Mouse (Mus musculus) MEL (cell line): ENCODE measurements around the gene Chsy1. TPM values are rescaled to one million over a fixed set of nuclear protein-coding genes. Genes with fewer than 3 reads are reported as not detected.

Experiments
- DNase-seq: peaks from one replicate; pipeline ENCODE4 v3.0.0; 2011; ENCODE audit warnings: low read depth, low spot score
- H3K27ac ChIP-seq: 2 replicates; pipeline ENCODE4 v1.5.1; 2012; ENCODE audit warnings: low read depth, mild to moderate bottlenecking, control low read depth, low read length, moderate library complexity; ENCODE audit not compliant: control insufficient read depth
- H3K27me3 ChIP-seq, 2 experiments: fragments of 150-350 bp in 1 of 2; sonication (generic) in 1 of 2; 2 replicates each; pipeline ENCODE4 v1.6.1; 2012; ENCODE audit warnings: low read length in 2 of 2, mild to moderate bottlenecking in 2 of 2, improper control_type of control experiment in 1 of 2, moderate library complexity in 1 of 2; ENCODE audit not compliant: insufficient read depth in 2 of 2, control insufficient read depth in 1 of 2
- H3K36me3 ChIP-seq, 2 experiments: 2 replicates each; pipeline ENCODE4 v1.6.1; 2012 to 2014; ENCODE audit warnings: low read length in 2 of 2, improper control_type of control experiment in 1 of 2, inconsistent platforms in 1 of 2, mild to moderate bottlenecking in 1 of 2; ENCODE audit not compliant: insufficient read depth in 2 of 2, control insufficient read depth in 1 of 2
- H3K4me1 ChIP-seq, 2 experiments: fragments of 150-350 bp in 1 of 2; sonication (generic) in 1 of 2; 2 replicates each; pipeline ENCODE4 v1.6.1; 2012; ENCODE audit warnings: low read length in 2 of 2, improper control_type of control experiment in 1 of 2, mild to moderate bottlenecking in 1 of 2; ENCODE audit not compliant: insufficient read depth in 2 of 2, control insufficient read depth in 1 of 2
- H3K4me3 ChIP-seq, 2 experiments: fragments of 150-350 bp in 1 of 2; sonication (generic) in 1 of 2; 2 replicates each; pipeline ENCODE4 v1.5.1; 2012; ENCODE audit warnings: low read depth in 2 of 2, low read length in 2 of 2, mild to moderate bottlenecking in 2 of 2, moderate library complexity in 2 of 2, control low read depth in 1 of 2, improper control_type of control experiment in 1 of 2; ENCODE audit not compliant: control insufficient read depth in 1 of 2, insufficient read depth in 1 of 2
- H3K79me2 ChIP-seq: 2 replicates; pipeline ENCODE4 v1.6.1; 2012; ENCODE audit warnings: mild to moderate bottlenecking, low read length, moderate library complexity; ENCODE audit not compliant: control insufficient read depth, poor library complexity, insufficient read depth
- H3K9ac ChIP-seq: 2 replicates; pipeline ENCODE4 v1.6.1; 2012; ENCODE audit warnings: low read depth, mild to moderate bottlenecking, control low read depth, low read length, moderate library complexity; ENCODE audit not compliant: control insufficient read depth, poor library complexity, severe bottlenecking
- H3K9me3 ChIP-seq: fragments of 150-350 bp; sonication (generic); replicated peaks from 2 replicates; pipeline ENCODE4 v1.6.1; 2012; ENCODE audit warnings: mild to moderate bottlenecking, low read length, improper control_type of control experiment, moderate library complexity; ENCODE audit not compliant: insufficient read depth
- CHD2 ChIP-seq: IDR thresholded peaks from 2 replicates; pipeline ENCODE4 v1.6.1; 2011; ENCODE audit warnings: low read length, improper control_type of control experiment
- JUND ChIP-seq: IDR thresholded peaks from 2 replicates; pipeline ENCODE4 v1.6.1; 2011; ENCODE audit warnings: low read depth, mild to moderate bottlenecking, improper control_type of control experiment, low read length
- MAFK ChIP-seq: IDR thresholded peaks from 2 replicates; pipeline ENCODE4 v1.6.1; 2011; ENCODE audit warnings: low read depth, mild to moderate bottlenecking, low read length, improper control_type of control experiment, borderline replicate concordance
- MEF2A ChIP-seq: IDR thresholded peaks from 2 replicates; pipeline ENCODE4 v1.6.1; 2014; ENCODE audit warnings: low read depth, mild to moderate bottlenecking, inconsistent platforms, low read length, improper control_type of control experiment; ENCODE audit not compliant: poor library complexity, insufficient replicate concordance, severe bottlenecking; ENCODE audit errors: extremely low read depth
- MXI1 ChIP-seq: IDR thresholded peaks from 2 replicates; pipeline ENCODE4 v1.6.1; 2011; ENCODE audit warnings: mild to moderate bottlenecking, low read depth, low read length, improper control_type of control experiment
- POLR2A ChIP-seq, 2 experiments: IDR thresholded peaks; 2 replicates each; pipeline ENCODE4 v1.6.1; 2011 to 2012; ENCODE audit warnings: low read length in 2 of 2, mild to moderate bottlenecking in 2 of 2, control low read depth in 1 of 2, improper control_type of control experiment in 1 of 2, low read depth in 1 of 2, moderate library complexity in 1 of 2; ENCODE audit not compliant: control insufficient read depth in 1 of 2, insufficient read depth in 1 of 2, poor library complexity in 1 of 2
- POLR2AphosphoS2 ChIP-seq: IDR thresholded peaks from 2 replicates; pipeline ENCODE4 v1.6.1; 2011; ENCODE audit warnings: low read length, improper control_type of control experiment
- POLR2AphosphoS5 ChIP-seq: IDR thresholded peaks from 2 replicates; pipeline ENCODE4 v1.6.1; 2012; ENCODE audit warnings: low read depth, borderline replicate concordance, mild to moderate bottlenecking, inconsistent platforms, low read length, moderate library complexity, mixed read lengths
- TAL1 ChIP-seq: IDR thresholded peaks from 2 replicates; pipeline ENCODE4 v1.6.1; 2012; ENCODE audit warnings: mild to moderate bottlenecking, inconsistent platforms, low read length, moderate library complexity, mixed read lengths
- TBP ChIP-seq: IDR thresholded peaks from 2 replicates; pipeline ENCODE4 v1.8.0; 2011; ENCODE audit warnings: low read depth, low read length, improper control_type of control experiment
- TCF12 ChIP-seq: IDR thresholded peaks from 2 replicates; pipeline ENCODE4 v1.6.1; 2014; ENCODE audit warnings: low read depth, mild to moderate bottlenecking, inconsistent platforms, low read length, improper control_type of control experiment, moderate library complexity
- UBTF ChIP-seq: IDR thresholded peaks from 2 replicates; pipeline ENCODE4 v1.6.1; 2012; ENCODE audit warnings: low read depth, mild to moderate bottlenecking, inconsistent platforms, low read length, improper control_type of control experiment, moderate library complexity, borderline replicate concordance; ENCODE audit not compliant: insufficient read depth
- USF1 ChIP-seq: IDR thresholded peaks from 2 replicates; pipeline ENCODE4 v1.6.1; 2014; ENCODE audit warnings: low read depth, mild to moderate bottlenecking, inconsistent platforms, low read length, improper control_type of control experiment, moderate library complexity
- polyA plus RNA-seq, 2 experiments: library from polyadenylated mRNA; stranded (reverse) in 1 of 2; unstranded in 1 of 2; fragments of >175 nt in 1 of 2; fragments of >200 nt in 1 of 2; gene quantifications; 2 replicates each; pipeline versions ENCODE4 v1.2.1 to v1.2.4; 2012; ENCODE audit warnings: low replicate concordance in 2 of 2, low read depth in 1 of 2; ENCODE audit not compliant: insufficient read length in 2 of 2, insufficient read depth in 1 of 2, missing spikeins in 1 of 2
- total RNA-seq: library from RNA; depleted of rRNA; stranded (reverse); fragments of 300-350 nt; gene quantifications from 2 replicates; pipeline ENCODE4 v1.2.3, GENCODE M21; 2012

Gene Chsy1
- total and polyA plus RNA-seq, 3 experiments: 8.5 to 10.3 TPM; not detected in 1

DNA sequence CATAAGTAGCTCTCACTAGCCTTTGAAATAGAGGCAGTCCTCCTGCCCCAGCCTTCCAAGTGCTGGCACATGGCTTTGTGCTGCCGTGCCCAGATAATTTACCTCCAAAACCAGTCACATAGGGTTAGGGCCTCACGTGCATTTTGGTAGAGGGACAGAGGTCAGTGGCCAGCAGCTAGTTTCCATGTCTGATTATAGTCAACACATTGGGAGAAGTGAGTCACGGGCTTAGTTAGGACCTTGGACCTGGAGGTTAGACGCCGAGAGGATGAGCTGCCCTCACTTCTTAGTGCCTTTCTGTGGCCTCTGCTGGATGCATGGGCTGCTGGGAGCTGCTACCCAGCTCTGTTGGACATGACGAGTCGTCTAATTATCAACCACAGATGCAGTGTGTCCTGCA is 107.7 kb downstream of the Chsy1 start:
- peaks cover 11 to 32% of the 10 kb centered on the region in 2 experiments for H3K4me1 ChIP-seq
- H3K4me3 ChIP-seq: no peak overlapping the region
- H3K36me3 ChIP-seq: peaks cover 0 to 7% of the 10 kb centered on the region in 2 experiments; a peak in 2 of 4 replicates
- no peaks in the 10 kb centered on the region for H3K27me3 ChIP-seq
- H3K79me2 ChIP-seq: no peaks in the 10 kb centered on the region
- H3K27ac ChIP-seq: no peak overlapping the region
- no peaks in the 10 kb centered on the region for H3K9me3 ChIP-seq
- TF ChIP-seq USF1: no peak
- no peak for TF ChIP-seq TCF12
- no peak for TF ChIP-seq TAL1
- no peak for DNase-seq
- no peak overlapping the region for H3K9ac ChIP-seq

DNA sequence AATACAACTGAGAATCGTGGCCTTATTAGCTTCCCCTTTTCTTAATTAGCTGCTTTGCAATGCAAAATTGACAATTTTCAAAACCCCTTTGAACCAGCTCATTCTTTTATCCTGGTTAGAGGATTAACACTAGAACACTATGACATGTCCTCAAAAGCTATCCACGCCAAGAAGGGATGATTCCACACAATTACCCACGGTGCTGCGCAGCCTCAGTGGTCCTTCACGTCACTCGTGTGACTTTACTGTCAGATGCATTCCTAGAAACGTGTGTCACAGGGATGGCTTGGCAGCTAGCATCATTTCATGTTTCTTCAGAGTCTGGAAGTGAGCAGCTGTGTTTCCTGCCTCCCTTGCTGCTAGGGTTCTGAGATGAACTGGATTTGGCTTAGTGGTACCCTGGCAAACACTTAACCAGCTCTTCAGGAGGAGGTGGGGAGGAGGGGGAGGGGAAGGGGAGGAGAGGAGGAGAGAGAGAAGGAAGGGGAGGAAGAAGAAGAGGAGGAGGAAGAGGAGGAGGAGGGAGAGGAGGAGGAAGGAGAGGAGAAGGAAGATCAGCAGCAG is 108.3 kb downstream of the Chsy1 start:
- no peak overlapping the region for H3K27ac ChIP-seq
- no peaks in the 10 kb centered on the region for H3K9me3 ChIP-seq
- H3K27me3 ChIP-seq: no peaks in the 10 kb centered on the region
- H3K9ac ChIP-seq: no peak overlapping the region
- H3K79me2 ChIP-seq: no peaks in the 10 kb centered on the region
- H3K4me1 ChIP-seq: peaks cover 11 to 31% of the 10 kb centered on the region in 2 experiments
- no peak for DNase-seq
- no peak overlapping the region for H3K4me3 ChIP-seq
- TF ChIP-seq CHD2: no peak
- TF ChIP-seq POLR2A (IDR thresholded peaks at IDR 0.05; ENCODE audit: control insufficient read depth in 1 of 2, insufficient read depth in 1 of 2, low read depth in 1 of 2, low read length in 2 of 2, poor library complexity in 1 of 2): no peak
- TF ChIP-seq POLR2AphosphoS5: no peak
- no peak for TF ChIP-seq MAFK
- no peak for TF ChIP-seq TBP
- no peak for TF ChIP-seq MEF2A
- no peak for TF ChIP-seq MXI1
- TF ChIP-seq UBTF: no peak
- no peak for TF ChIP-seq JUND
- TF ChIP-seq POLR2AphosphoS2: no peak
- peaks cover 0 to 7% of the 10 kb centered on the region in 2 experiments; a peak in 2 of 4 replicates for H3K36me3 ChIP-seq
